8 mouse cellular contexts compared by ENCODE assay signal in genomic region chr7:45369836-45370474, GRCm38 (mm10). TPM values are rescaled to one million over a fixed set of nuclear protein-coding genes. Genes with fewer than 3 reads are reported as not detected.
DNase-seq lines count a peak whose midpoint lies in the region; ATAC-seq and TF ChIP-seq lines count a peak whose summit lies in the region.
"Had no signal": no experiment of that assay in that cellular context is flagged by ENCODE, and none has a peak within 500 bp of the region (broad histone marks: within the 10 kb centered on the region; RNA-seq: fewer than 3 reads in every experiment).

No protein-coding gene starts in this region.

- H3K9me3 ChIP-seq in lung, embryonic 14.5 days (ENCODE audit: low read depth, low read length) = no peaks in the 10 kb centered on the region
- H3K9me3 ChIP-seq in embryonic facial prominence, embryonic 12.5 days = no peaks in the 10 kb centered on the region
- no peaks in the 10 kb centered on the region for H3K9me3 ChIP-seq in hindbrain, embryonic 11.5 days (ENCODE audit: control insufficient read depth, low read length)
- no peaks in the 10 kb centered on the region for H3K9me3 ChIP-seq in midbrain, embryonic 14.5 days (ENCODE audit: control insufficient read depth, low read length)

- H3K27ac ChIP-seq in lung, embryonic 14.5 days (ENCODE audit: low read depth) = no peak overlapping the region
- no peak overlapping the region for H3K27ac ChIP-seq in embryonic facial prominence, embryonic 12.5 days
- H3K27ac ChIP-seq in hindbrain, embryonic 11.5 days (ENCODE audit: low read depth, low read length) = no peak overlapping the region
- H3K27ac ChIP-seq in midbrain, embryonic 14.5 days (replicated peaks; ENCODE audit: low read depth, low read length) = no peak overlapping the region

- peaks cover 36% of the 10 kb centered on the region for H3K27me3 ChIP-seq in lung, embryonic 14.5 days (ENCODE audit: insufficient read depth, low read length)
- peaks cover 40% of the 10 kb centered on the region for H3K27me3 ChIP-seq in embryonic facial prominence, embryonic 12.5 days
- peaks cover 20% of the 10 kb centered on the region for H3K27me3 ChIP-seq in hindbrain, embryonic 11.5 days (ENCODE audit: control insufficient read depth, insufficient read depth, low read length)
- peaks cover 16% of the 10 kb centered on the region for H3K27me3 ChIP-seq in midbrain, embryonic 14.5 days (ENCODE audit: control insufficient read depth, insufficient read depth, low read length)

- peak overlapping the region; percentile 47 for H3K4me3 ChIP-seq in lung, embryonic 14.5 days (ENCODE audit: low read depth, low read length)
- peak overlapping the region; percentile 43 for H3K4me3 ChIP-seq in embryonic facial prominence, embryonic 12.5 days
- peak overlapping the region; percentile 36 for H3K4me3 ChIP-seq in hindbrain, embryonic 11.5 days (ENCODE audit: low read depth, low read length)
- peak overlapping the region; percentile 48 for H3K4me3 ChIP-seq in midbrain, embryonic 14.5 days (replicated peaks; ENCODE audit: low read depth, low read length)

- peak overlapping the region; percentile 77 for H3K4me2 ChIP-seq in lung, embryonic 14.5 days
- H3K4me2 ChIP-seq in embryonic facial prominence, embryonic 12.5 days (replicated peaks) = peak overlapping the region; percentile 96
- H3K4me2 ChIP-seq in hindbrain, embryonic 11.5 days (replicated peaks; ENCODE audit: low read depth, low read length) = peak overlapping the region; percentile 80
- H3K4me2 ChIP-seq in midbrain, embryonic 14.5 days (ENCODE audit: low read length) = peak overlapping the region; percentile 93

- 8% methylated on average over 51 of the region's 52 CpGs for WGBS in lung, embryonic 14.5 days
- 11% methylated on average over 40 of the region's 52 CpGs for WGBS in embryonic facial prominence, embryonic 12.5 days
- WGBS in hindbrain, embryonic 11.5 days = 9% methylated on average over 44 of the region's 52 CpGs
- 9% methylated on average over 52 of the region's 52 CpGs for WGBS in midbrain, embryonic 14.5 days

- H3K9ac ChIP-seq in lung, embryonic 14.5 days = peak overlapping the region; percentile 13; the same call in 1 of the 2 replicates
- peak overlapping the region; percentile 54 for H3K9ac ChIP-seq in embryonic facial prominence, embryonic 12.5 days
- peak overlapping the region; percentile 8 for H3K9ac ChIP-seq in hindbrain, embryonic 11.5 days (ENCODE audit: low read depth, low read length)
- peak overlapping the region; percentile 56 for H3K9ac ChIP-seq in midbrain, embryonic 14.5 days (replicated peaks; ENCODE audit: low read length)

- no peak for TF ChIP-seq CTCF in lung, embryonic 14.5 days (IDR thresholded peaks at IDR 0.05; ENCODE audit: low read depth)

- ATAC-seq in lung, embryonic 14.5 days (ENCODE audit: insufficient read depth) = 0 out of 2 replicates have a peak, but pooled peaks have one; percentile 0
- ATAC-seq in embryonic facial prominence, embryonic 12.5 days (ENCODE audit: insufficient number of reproducible peaks, insufficient read depth, low FRiP score, low TSS enrichment) = no peak; the same call in 1 of the 2 replicates
- ATAC-seq in hindbrain, embryonic 11.5 days (ENCODE audit: low FRiP score) = no peak
- peak; percentile 1; the same call in 1 of the 2 replicates for ATAC-seq in midbrain, embryonic 14.5 days (ENCODE audit: low FRiP score, low TSS enrichment)

- DNase-seq in lung, embryonic 14.5 days = peak; percentile 55
- no peak for DNase-seq in lung, postnatal 36 days
- DNase-seq in hindbrain, embryonic 11.5 days (ENCODE audit: low spot score) = no peak
- peak; percentile 64 for DNase-seq in midbrain, embryonic 14.5 days
- no peak for DNase-seq in thymus, postnatal 10 days (ENCODE audit: low spot score in 2 of 2)
- no peak for DNase-seq in adrenal gland, adult 8-10 months

- H3K4me1 ChIP-seq in lung, embryonic 14.5 days (ENCODE audit: insufficient read depth) = peaks cover 7% of the 10 kb centered on the region; the same call in 1 of the 2 replicates
- H3K4me1 ChIP-seq in embryonic facial prominence, embryonic 12.5 days = peaks cover 27% of the 10 kb centered on the region
- peaks cover 13% of the 10 kb centered on the region; the same call in 1 of the 2 replicates for H3K4me1 ChIP-seq in hindbrain, embryonic 11.5 days (replicated peaks; ENCODE audit: control insufficient read depth, insufficient read depth, low read length)
- H3K4me1 ChIP-seq in midbrain, embryonic 14.5 days (ENCODE audit: control insufficient read depth, insufficient read depth, low read length) = peaks cover 29% of the 10 kb centered on the region

- peaks cover 30% of the 10 kb centered on the region for H3K36me3 ChIP-seq in lung, embryonic 14.5 days (ENCODE audit: insufficient read depth)
- peaks cover 20% of the 10 kb centered on the region for H3K36me3 ChIP-seq in embryonic facial prominence, embryonic 12.5 days
- H3K36me3 ChIP-seq in hindbrain, embryonic 11.5 days (ENCODE audit: control insufficient read depth, insufficient read depth, low read length) = no peaks in the 10 kb centered on the region
- peaks cover 27% of the 10 kb centered on the region for H3K36me3 ChIP-seq in midbrain, embryonic 14.5 days (ENCODE audit: control insufficient read depth, insufficient read depth, low read length)

RNA-seq across cellular contexts. Expression of gene Lin7b, which starts 0.4 kb away (rescaled TPM):
- 0.30 and 0.87 TPM in 2 replicates for polyA plus RNA-seq in lung, embryonic 14.5 days (2014; fragmentation: Nextera tagmentation; extraction: Ambion mirVana)
- 1.2 and 1.9 TPM in 2 replicates for polyA plus RNA-seq in embryonic facial prominence, embryonic 12.5 days (2016; fragmentation: Nextera tagmentation; extraction: Ambion mirVana)
- 0.92 and 1.7 TPM in 2 replicates for polyA plus RNA-seq in hindbrain, embryonic 11.5 days (2014; fragmentation: Nextera tagmentation; extraction: Ambion mirVana)
- 11.6 and 26.5 TPM in 2 replicates for polyA plus RNA-seq in midbrain, embryonic 14.5 days (2014; fragmentation: Nextera tagmentation; extraction: Ambion mirVana)
- total RNA-seq in adrenal gland, adult 8-10 months (2022) = 10 to 100 TPM in 2 of 4 experiments, 1 to 10 TPM in 2; 1.8 to 14.1 (median 7.6) TPM

RNA-seq across cellular contexts. Expression of gene Ppfia3, which starts 3.1 kb away (rescaled TPM):
- 3.1 and 3.2 TPM in 2 replicates for polyA plus RNA-seq in lung, embryonic 14.5 days (2014; fragmentation: Nextera tagmentation; extraction: Ambion mirVana)
- polyA plus RNA-seq in embryonic facial prominence, embryonic 12.5 days (2016; fragmentation: Nextera tagmentation; extraction: Ambion mirVana) = 8.8 and 9.2 TPM in 2 replicates
- polyA plus RNA-seq in hindbrain, embryonic 11.5 days (2014; fragmentation: Nextera tagmentation; extraction: Ambion mirVana) = 8.2 and 9.5 TPM in 2 replicates
- 26.9 and 28.0 TPM in 2 replicates for polyA plus RNA-seq in midbrain, embryonic 14.5 days (2014; fragmentation: Nextera tagmentation; extraction: Ambion mirVana)
- total RNA-seq in adrenal gland, adult 8-10 months (2022) = 1 to 10 TPM; 2.8 to 7.2 (median 4.7) TPM
- total RNA-seq: neutrophil, adult 5-6 weeks had no signal

RNA-seq across cellular contexts. Expression of gene Snrnp70, which starts 25.6 kb away (rescaled TPM):
- polyA plus RNA-seq in lung, embryonic 14.5 days (2014; fragmentation: Nextera tagmentation; extraction: Ambion mirVana) = 74.0 and 88.2 TPM in 2 replicates
- 323 and 338 TPM in 2 replicates for polyA plus RNA-seq in embryonic facial prominence, embryonic 12.5 days (2016; fragmentation: Nextera tagmentation; extraction: Ambion mirVana)
- polyA plus RNA-seq in hindbrain, embryonic 11.5 days (2014; fragmentation: Nextera tagmentation; extraction: Ambion mirVana) = 76.5 and 114 TPM in 2 replicates
- polyA plus RNA-seq in midbrain, embryonic 14.5 days (2014; fragmentation: Nextera tagmentation; extraction: Ambion mirVana) = 80.6 and 135 TPM in 2 replicates
- total RNA-seq in adrenal gland, adult 8-10 months (2022) = 100 to 1,000 TPM; 232 to 563 (median 376) TPM

RNA-seq across cellular contexts. Expression of gene Hrc, which starts 34.9 kb away (rescaled TPM):
- 0.58 and 1.2 TPM in 2 replicates for polyA plus RNA-seq in lung, embryonic 14.5 days (2014; fragmentation: Nextera tagmentation; extraction: Ambion mirVana)
- 0.81 and 1.5 TPM in 2 replicates for polyA plus RNA-seq in embryonic facial prominence, embryonic 12.5 days (2016; fragmentation: Nextera tagmentation; extraction: Ambion mirVana)
- polyA plus RNA-seq in hindbrain, embryonic 11.5 days (2014; fragmentation: Nextera tagmentation; extraction: Ambion mirVana) = 0.68 and 0.77 TPM in 2 replicates
- polyA plus RNA-seq in midbrain, embryonic 14.5 days (2014; fragmentation: Nextera tagmentation; extraction: Ambion mirVana) = not detected in 2 replicates
- under 1 TPM; 0.09 to 0.31 (median 0.26) TPM for total RNA-seq in adrenal gland, adult 8-10 months (2022)
- total RNA-seq: neutrophil, adult 5-6 weeks had no signal

RNA-seq across cellular contexts. Expression of gene Kcna7, which starts 35.5 kb away (rescaled TPM):
- polyA plus RNA-seq in lung, embryonic 14.5 days (2014; fragmentation: Nextera tagmentation; extraction: Ambion mirVana) = 0.08 TPM in 1 of 2 replicates, not detected in the other
- 0.10 TPM in 1 of 2 replicates, not detected in the other for polyA plus RNA-seq in embryonic facial prominence, embryonic 12.5 days (2016; fragmentation: Nextera tagmentation; extraction: Ambion mirVana)
- polyA plus RNA-seq in hindbrain, embryonic 11.5 days (2014; fragmentation: Nextera tagmentation; extraction: Ambion mirVana) = 0.11 TPM in 1 of 2 replicates, not detected in the other
- not detected in 2 replicates for polyA plus RNA-seq in midbrain, embryonic 14.5 days (2014; fragmentation: Nextera tagmentation; extraction: Ambion mirVana)
- not detected for total RNA-seq in adrenal gland, adult 8-10 months (2022)
- total RNA-seq: neutrophil, adult 5-6 weeks had no signal

Comparison
In these comparisons a context has a peak if more than half of its experiments do, and no peak if none do; other contexts are left out.
1. DNase-seq: peak in lung, embryonic 14.5 days (single experiment) and midbrain, embryonic 14.5 days (single experiment); none in lung, postnatal 36 days (single experiment), hindbrain, embryonic 11.5 days (single experiment), thymus, postnatal 10 days (0 of 2) and adrenal gland, adult 8-10 months (single experiment).
2. ATAC-seq: peak in lung, embryonic 14.5 days (single experiment) and midbrain, embryonic 14.5 days (single experiment); none in embryonic facial prominence, embryonic 12.5 days (single experiment) and hindbrain, embryonic 11.5 days (single experiment).
3. Peak in every context shown above with its lines, with median percentiles within 50 percentile points of each other: H3K4me2 ChIP-seq, H3K4me3 ChIP-seq and H3K9ac ChIP-seq.